Mouse (Mus musculus) heart, postnatal 25 days (tissue): ENCODE data around the gene Cgnl1. TPM values are rescaled to one million over a fixed set of nuclear protein-coding genes. Genes with fewer than 3 reads are reported as not detected.

ENCODE experiments used
- DNase-seq: peaks from one replicate; pipeline ENCODE4 v3.0.0; 2022; ENCODE audit warnings: low spot score
- intact Hi-C: fragments of 180-260 bp; cut with DNase I; formaldehyde crosslinking; loops from one replicate; pipeline ENCODE4 v1.15.1; 2025
- total RNA-seq, 2 experiments: library from RNA; stranded (reverse); gene quantifications; 2 replicates each; pipeline ENCODE4 v1.2.3; 2021

Gene Cgnl1
- 10 to 100 TPM; 33.5 to 39.9 TPM for total RNA-seq

DNA sequence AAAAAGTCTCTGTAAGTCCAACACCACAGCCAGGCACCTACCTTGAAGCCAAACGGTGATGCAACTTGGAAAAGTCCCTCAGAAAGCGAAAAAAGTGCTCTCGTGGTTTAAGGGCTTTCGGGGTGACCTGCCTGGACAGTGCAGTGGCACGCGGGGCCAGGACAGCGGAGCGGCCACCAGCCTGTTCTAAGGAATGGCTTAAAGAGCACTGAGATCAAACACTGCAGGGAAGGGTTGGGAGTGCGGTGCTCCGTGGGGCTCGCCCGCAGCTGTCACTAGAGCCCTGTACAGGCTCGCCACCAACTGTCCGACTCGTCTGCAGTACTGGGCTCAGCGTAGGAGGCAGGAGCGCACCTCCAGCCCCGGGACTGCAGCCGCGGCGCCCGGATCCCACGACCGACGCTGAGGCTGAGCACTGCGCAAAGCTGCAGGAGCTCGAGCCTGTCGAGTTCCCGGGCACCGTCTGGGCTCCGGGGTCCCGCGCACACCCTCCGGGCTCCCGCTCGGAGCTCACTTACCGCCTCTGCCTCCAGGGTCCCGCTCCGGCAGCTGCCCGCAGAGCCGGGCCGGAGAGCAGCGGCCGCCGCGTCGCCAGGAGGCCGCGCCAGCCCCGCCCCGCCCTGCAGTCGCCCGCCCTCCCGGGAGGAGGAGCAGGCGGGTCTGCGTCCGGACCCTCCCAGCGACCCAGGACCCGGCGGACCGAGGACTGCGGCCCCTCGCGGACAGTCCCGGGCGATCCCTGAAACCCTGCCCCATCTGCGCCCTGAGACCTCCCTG is at the start of gene Cgnl1:
Cgnl1 (minus strand) TSS at position 612 of the 777 bp plus-strand sequence.
- peak; percentile 74 for DNase-seq
- intact Hi-C loops: no loop called here

- intact Hi-C loops: no loop called here
Observed at GRCm38 (mm10) chr9:71818453-71818852, 47.1 kb upstream of the Cgnl1 start.

GRCm38 (mm10) chr9:71816121-71816520 is 44.7 kb upstream of the Cgnl1 start:
- intact Hi-C loops: no loop called here

More at GRCm38 (mm10) chr9:71818453-71818852, 47.1 kb upstream of the Cgnl1 start:
- no peak for DNase-seq

DNA sequence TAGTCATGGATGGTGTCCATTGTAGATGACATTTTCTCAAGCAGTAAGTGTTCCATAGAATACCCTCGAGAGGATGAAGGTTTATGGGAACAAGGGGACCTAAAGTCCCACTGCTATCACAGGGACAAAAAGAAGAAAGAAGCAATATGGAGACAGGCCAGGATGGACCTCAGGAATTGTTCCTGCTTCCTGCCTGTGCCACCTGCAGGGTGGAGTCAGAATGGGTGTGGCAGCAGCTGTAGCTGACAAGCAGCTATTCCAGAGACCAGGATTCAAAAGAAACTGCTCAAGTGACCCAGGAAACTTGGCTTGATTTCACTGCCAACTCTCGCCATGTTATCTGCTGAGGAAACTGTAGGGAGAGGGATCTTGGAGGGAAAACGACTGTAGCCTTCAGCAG is 42.2 kb upstream of the Cgnl1 start:
- intact Hi-C loops: no loop called here
- no peak for DNase-seq

More at GRCm38 (mm10) chr9:71816121-71816520, 44.7 kb upstream of the Cgnl1 start:
- DNase-seq: no peak

GRCm38 (mm10) chr9:71812914-71813313 is 41.5 kb upstream of the Cgnl1 start:
- intact Hi-C loops: no loop called here
- no peak for DNase-seq

DNA sequence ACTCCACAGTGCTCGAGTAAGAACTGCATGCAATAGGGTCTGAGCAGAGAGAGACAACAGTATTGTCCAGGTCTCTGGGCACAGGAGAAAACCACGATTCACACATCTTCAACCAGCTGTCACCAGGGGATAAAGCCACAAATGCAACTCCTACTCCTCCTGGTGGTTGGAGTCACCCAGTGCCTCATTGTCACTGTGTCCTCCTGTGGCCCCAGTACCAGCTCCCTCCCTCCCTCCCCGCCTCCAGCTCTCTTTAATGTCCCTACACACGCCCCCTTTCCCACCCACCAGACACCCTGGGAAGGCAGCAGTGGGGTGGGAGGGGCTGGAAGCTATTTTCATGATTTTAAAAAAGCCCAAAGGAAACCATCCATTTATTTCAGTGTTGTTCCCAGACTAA is 41.0 kb upstream of the Cgnl1 start:
- no peak for DNase-seq
- intact Hi-C loops: no loop called here

DNA sequence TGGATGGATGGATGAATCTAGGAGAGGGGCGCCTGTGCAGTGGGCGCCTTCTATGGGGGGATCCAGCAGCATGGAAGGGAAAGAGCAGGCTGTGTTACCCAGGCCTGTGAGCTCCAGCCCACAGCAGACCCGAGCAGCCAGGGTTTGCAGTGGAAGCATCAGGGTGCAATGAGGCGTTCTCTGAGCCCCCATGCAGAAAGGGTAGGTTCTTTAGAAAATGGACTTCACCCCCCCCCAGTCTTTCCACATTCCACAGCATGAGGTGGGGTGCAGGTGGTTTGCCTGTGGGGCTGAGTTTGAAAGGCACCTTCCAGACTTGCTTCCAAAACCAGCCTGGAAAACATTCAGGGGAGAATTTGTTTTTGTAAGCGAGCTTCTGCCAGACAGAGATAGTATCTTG is 40.0 kb upstream of the Cgnl1 start:
- intact Hi-C loops: no loop called here
- DNase-seq: no peak

DNA sequence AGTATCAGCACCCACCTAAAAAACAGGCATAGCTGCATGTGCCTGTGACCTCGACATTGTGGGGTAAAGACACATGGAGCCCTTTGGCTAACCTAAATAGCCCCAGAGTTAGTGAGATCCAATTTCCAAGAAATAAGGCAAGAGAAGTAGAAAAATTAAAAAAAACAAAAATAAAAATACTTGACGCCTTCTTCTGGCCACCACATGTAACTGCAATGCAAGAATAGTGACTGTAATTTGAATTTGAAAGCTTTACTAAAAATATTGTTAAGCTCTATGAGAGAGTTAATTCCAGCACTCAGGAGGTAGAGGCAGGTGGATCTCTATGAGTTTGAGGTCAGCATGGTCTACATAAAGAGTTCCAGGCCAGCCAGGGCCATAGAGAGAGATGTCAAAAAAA is 39.3 kb upstream of the Cgnl1 start:
- intact Hi-C loops: no loop called here
- DNase-seq: no peak

DNA sequence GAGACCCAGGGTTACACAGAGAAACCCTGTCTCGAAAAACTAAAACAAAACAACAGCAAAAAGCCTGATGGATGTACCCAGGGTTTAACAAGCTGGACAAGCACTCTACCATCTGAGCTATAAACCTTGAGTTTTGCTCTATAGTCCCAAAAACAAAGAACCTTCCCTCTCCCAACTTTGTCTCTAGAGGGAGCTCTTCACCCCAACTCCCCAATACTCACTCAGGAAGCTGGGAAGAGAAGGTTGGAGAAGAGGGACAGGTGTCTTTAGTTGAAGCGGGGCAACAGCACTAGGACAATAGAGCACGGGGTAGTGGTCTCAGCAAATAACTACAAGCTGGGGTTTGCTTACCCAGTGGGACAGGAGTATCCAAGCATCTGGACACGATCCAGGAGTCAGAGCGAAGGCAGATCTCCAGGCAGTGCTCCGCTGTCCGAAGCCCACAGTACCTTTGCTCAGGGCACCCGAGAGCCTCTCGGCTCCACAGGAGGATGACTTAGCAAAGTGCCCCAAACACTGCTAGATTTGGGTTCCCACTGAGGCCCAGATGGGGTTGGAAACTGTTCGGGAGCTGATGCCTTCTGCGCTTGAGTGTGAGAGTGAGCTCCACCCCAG is 37.3 kb upstream of the Cgnl1 start:
- DNase-seq: no peak
- intact Hi-C loops: no loop called here

DNA sequence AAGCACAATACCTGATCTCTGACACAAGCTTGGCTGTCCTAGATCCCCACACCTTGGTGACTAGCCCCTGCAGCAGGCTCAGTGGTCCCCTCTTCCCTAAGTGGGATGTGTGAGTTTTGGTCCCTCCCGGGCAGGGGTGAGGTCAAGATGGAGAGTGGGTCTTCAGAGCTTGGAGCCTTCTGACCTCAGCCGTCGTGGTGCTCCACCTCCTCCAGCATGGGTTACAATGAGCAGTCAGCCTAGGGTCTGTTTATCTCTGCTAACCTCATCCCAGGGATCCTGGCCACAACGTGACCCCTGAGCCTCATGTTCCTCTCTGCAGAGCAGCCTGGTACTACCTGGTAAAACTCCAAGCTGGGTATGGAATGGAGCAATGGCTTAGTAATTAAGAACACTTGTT is 36.4 kb upstream of the Cgnl1 start:
- intact Hi-C loops: no loop called here

GRCm38 (mm10) chr9:71806422-71806805 is 35.0 kb upstream of the Cgnl1 start:
- intact Hi-C loops: loop anchor here (1.0 kb wide), 1 partner anchor 160 kb away; no protein-coding TSS in a partner anchor
- DNase-seq: peak; percentile 36

More for the DNA sequence above, 36.4 kb upstream of the Cgnl1 start:
- no peak for DNase-seq

DNA sequence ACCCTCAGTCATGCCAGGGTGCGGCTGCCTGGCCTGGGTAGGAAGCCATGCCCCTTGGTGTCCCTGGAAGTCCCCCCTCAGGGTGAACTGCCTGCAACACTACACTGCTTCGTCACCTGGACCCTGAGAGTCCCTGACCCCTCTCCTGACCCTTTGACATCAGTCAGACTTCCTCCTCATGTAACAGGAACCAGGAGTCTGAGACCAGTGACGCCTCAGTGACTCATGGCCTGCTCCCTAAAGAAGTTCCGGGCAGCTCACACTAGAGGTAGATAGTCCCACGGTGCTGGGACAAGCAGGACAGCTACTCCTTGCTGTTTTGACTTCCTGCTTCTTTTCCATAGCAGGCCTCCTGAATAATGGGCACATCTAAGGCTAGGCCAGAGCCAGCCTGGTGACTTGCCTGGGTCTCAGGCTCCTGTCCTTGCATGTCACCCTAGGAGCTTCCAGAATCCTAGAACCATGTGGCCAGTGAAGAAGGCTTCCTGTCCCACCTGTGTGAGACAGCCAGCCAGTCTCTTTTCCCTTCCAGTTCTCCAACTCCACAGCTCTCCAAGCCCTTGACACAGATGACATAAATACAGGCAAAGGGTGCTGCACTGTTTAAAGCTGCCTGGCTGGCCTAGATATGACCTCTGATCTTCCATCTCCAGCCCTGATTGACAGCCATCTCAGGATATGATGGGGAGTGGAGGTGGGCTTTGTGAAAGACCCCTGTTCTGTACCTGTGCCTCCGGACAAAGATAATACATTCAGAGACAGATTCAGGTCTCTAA is 34.4 kb upstream of the Cgnl1 start:
- no peak for DNase-seq
- intact Hi-C loops: loop anchor here (1.0 to 2.0 kb wide), 2 partner anchors 33 to 160 kb away; no protein-coding TSS in a partner anchor

- intact Hi-C loops: loop anchor here (2.0 kb wide), 1 partner anchor 31 kb away; no protein-coding TSS in a partner anchor
- DNase-seq: no peak
Observed at GRCm38 (mm10) chr9:71804116-71804515, 32.7 kb upstream of the Cgnl1 start.

DNA sequence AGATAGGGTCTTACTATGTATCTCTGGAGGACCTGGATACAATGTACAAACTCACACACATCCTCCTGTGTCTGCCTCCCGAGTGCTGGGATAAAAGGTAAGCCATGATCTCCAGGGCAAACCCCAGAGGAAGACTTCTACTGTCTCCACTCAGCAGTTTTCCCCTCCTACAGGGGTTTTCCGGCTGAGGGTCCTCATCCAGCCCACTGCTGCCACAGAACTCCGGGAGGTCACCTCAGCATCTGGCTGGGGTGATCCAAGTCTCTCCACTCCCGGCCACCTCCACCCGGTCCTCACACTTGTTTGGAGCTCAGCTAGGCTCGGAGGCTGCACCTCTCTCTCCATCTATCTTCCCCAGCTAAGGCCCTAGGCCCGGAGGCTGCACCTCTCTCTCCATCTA is 31.9 kb upstream of the Cgnl1 start:
- intact Hi-C loops: no loop called here
- no peak for DNase-seq

GRCm38 (mm10) chr9:71799598-71799997 is 28.2 kb upstream of the Cgnl1 start:
- intact Hi-C loops: no loop called here
- DNase-seq: no peak

DNA sequence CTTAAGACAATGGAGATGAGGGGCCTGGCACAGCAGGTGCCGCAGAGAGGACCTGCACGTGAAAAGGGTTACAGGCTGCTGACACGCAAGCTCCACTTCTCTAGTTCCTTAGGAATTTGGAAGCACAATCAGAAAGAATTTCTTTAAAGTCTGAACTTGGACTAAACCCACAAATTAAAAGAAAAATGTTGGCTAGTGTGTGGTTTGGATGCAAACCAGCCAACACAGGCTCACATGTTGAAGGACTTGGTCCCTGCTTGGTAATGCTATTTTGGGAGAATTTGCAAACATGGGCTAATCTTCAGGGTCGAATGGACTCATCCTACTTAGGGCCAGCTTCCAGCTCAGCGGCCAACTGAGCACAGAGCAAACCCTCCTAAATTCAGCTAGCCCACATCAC is 26.8 kb upstream of the Cgnl1 start:
- intact Hi-C loops: no loop called here
- no peak for DNase-seq

DNA sequence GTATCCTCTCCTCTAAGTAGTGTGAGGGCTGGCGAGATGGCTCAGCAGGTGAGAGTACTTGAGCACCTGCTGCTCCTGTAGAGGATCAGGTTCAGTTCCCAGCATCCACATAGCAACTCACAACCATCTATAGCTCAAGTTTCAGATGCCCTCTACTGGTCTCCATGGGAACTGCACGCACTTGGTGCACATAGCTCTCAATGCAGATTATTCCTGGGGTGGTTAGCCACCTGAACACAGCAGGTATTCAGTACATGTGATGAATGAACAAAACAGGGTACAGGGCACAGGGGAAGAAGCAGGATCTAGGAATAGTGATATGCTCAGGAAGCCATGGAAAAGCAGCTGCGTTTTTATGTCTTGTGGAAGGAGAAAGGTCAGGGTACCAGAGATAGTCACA is 6.0 kb upstream of the Cgnl1 start:
- DNase-seq: no peak
- intact Hi-C loops: no loop called here

DNA sequence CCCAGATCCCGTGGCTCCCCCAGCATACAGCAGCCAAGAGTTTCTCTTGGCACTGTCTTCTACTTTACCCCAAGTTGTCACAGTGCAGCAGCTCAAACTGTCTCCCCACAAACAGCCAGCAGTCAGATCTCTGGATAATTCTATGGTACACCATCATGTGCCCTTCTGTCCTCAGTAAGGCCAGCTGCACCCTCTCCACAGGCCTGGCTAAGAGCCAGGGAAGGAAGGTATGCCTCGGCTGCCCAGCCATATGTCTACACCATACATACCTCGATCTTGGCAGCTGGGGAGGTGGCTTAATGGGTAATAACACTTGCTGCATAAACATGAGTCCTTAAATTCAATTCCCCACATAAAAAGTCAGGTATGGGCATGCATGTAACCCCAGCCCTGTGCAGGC is 4.9 kb upstream of the Cgnl1 start:
- intact Hi-C loops: no loop called here
- DNase-seq: no peak

DNA sequence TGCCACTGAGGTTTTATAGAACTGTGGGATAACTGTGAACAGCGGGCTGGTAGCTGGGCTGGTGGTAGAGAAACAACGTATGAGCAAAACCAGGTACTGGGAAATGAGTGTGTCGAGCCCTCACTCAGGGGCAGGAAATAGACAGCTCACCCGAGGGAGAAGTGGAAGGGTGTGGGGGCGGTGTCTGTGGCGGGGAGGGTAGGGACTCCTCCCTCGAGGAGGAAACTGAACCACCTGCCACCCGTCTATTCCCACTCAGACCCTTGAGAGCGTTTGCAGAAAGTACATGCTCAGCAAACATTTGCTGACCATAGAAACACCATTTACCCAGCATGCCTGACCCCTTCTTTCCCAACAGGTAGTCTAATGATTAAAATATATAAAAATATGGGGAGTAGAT is 2.2 kb upstream of the Cgnl1 start:
- intact Hi-C loops: loop anchor here (2.0 kb wide), 1 partner anchor 31 kb away; no protein-coding TSS in a partner anchor
- DNase-seq: no peak

GRCm38 (mm10) chr9:71772338-71772737 is 936 bp upstream of the Cgnl1 start:
- intact Hi-C loops: loop anchor here (1.0 to 2.0 kb wide), 2 partner anchors 32 to 126 kb away; no protein-coding TSS in a partner anchor

GRCm38 (mm10) chr9:71770484-71770883 is 918 bp downstream of the Cgnl1 start:
- intact Hi-C loops: no loop called here
- DNase-seq: no peak

More at GRCm38 (mm10) chr9:71772338-71772737, 936 bp upstream of the Cgnl1 start:
- DNase-seq: no peak
